Mouse (Mus musculus): Measurements from ENCODE around the gene Hspa1b. TPM values are rescaled to one million over a fixed set of nuclear protein-coding genes. Genes with fewer than 3 reads are reported as not detected.

Gene Hspa1b
- total RNA-seq, 2 experiments from 2014 or later, result 635 to 643 TPM

GRCm38 (mm10) chr17:34932287-34932686, 26.8 kb downstream of the Hspa1b start:
- no peak for DNase-seq (ENCODE audit: low spot score in 2 of 2)

GRCm38 (mm10) chr17:34931735-34932098, 27.3 kb downstream of the Hspa1b start:
- DNase-seq (ENCODE audit: low spot score in 2 of 2), result no peak

GRCm38 (mm10) chr17:34931061-34931734, 27.8 kb downstream of the Hspa1b start, which contains the start of gene Neu1:
Neu1 (plus strand) TSS chr17:34931253.
- peak; percentile 93 to 95 for DNase-seq (ENCODE audit: low spot score in 2 of 2)

DNA sequence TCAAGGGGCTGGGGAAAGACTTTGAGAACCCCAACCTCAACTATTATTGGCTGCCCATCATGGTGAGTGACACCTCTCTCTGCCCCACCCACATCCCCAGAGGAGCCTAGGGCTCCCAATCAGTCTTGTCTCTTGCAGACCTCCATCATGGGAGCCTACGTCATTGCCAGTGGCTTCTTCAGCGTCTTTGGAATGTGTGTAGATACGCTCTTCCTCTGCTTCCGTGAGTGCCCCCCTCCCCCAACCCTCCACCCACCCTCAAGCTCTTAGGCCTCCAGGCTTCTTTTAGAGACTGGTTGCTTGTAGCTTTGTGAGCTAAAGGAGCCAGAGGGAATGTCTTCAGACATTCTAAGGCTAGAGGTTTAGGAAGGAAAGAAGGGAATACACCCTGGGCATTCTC, 30.2 kb downstream of the Hspa1b start:
- DNase-seq (ENCODE audit: low spot score in 2 of 2), result no peak

- no peak for DNase-seq (ENCODE audit: low spot score in 2 of 2)
These were observed 31.6 kb downstream of the Hspa1b start for GRCm38 (mm10) chr17:34927306-34928019.

GRCm38 (mm10) chr17:34924258-34924657, 34.8 kb downstream of the Hspa1b start:
- no peak for DNase-seq (ENCODE audit: low spot score in 2 of 2)

DNA sequence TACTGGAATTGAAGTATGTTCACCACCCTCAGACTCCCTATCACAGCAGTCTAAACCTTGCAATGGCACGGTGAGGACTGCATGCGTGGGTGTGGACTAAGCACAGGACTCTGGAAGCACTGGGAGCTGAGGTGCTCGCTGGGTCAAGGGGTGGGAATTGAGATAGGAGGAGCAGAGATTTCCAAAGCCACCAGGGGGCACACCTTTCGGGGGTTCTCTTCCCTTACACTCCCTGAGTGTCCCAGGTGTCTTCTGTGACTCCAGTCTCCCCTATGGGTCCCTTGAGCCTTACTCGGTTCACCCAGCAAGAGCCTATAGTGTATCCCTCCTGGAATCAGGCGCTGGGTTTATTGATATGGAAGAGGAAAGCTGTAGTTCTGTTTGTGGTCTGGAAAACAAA, 36.1 kb downstream of the Hspa1b start:
- no peak for DNase-seq (ENCODE audit: low spot score in 2 of 2)

DNA sequence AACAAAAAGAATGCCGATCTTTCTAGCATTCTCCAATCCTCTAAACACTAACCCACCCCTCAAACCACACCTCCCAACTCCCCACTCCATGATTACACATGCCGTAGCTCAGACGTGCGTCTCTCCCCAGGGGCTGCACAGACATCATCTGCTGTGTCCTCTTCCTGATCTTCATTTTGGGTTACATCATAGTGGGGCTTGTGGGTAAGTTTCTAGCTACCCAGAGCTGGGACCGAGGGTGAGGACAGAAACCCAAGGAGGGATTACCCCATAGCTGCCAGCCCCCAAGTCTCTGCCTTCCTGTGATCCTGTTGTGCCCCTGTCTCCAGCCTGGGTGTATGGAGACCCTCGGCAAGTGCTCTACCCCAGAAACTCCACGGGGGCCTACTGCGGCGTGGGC, 41.9 kb downstream of the Hspa1b start:
- no peak for DNase-seq (ENCODE audit: low spot score in 2 of 2)

GRCm38 (mm10) chr17:34916316-34916715, 42.7 kb downstream of the Hspa1b start:
- DNase-seq (ENCODE audit: low spot score in 2 of 2), result no peak

GRCm38 (mm10) chr17:34915410-34915831, 43.6 kb downstream of the Hspa1b start:
- DNase-seq (ENCODE audit: low spot score in 2 of 2), result no peak

GRCm38 (mm10) chr17:34913930-34914665, 44.9 kb downstream of the Hspa1b start, which contains the start of gene Slc44a4:
Slc44a4 (plus strand) TSS chr17:34914466.
- DNase-seq (ENCODE audit: low spot score in 2 of 2), result no peak

GRCm38 (mm10) chr17:34911945-34912351, 47.1 kb downstream of the Hspa1b start:
- peak; percentile 82 to 84 for DNase-seq (ENCODE audit: low spot score in 2 of 2)

DNA sequence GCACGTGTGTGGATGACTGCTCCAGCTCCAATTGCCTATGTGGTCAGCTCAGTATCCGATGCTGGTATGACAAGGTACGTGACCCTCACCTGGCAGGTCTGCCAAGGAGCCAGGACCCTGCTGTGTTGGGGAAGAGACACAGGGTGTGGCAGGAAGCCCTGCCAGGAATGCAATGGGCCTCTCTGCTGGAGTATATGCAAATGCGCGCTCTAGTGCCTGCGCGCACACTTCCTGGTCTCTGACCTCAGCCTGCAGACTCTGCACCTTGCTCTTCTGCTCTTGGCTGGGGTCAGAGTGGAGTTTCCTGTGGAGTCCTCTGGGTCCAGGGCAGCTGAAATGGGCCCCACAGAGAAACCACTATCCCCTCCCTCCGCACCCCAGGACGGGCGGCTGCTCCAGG, 48.1 kb downstream of the Hspa1b start:
- no peak for DNase-seq (ENCODE audit: low spot score in 2 of 2)

Other genes starting within 250 kb of the Hspa1b start
- gene C4b, start 215.4 kb downstream of the Hspa1b start, total RNA-seq (2021), result 100 to 1,000 TPM in 1 of 2 experiments, 10 to 100 TPM in 1; 99.1 to 174 TPM
- over 10,000 TPM in 1 of 2 experiments, 1,000 to 10,000 TPM in 1; 3,976 to 16,190 TPM for gene Cyp21a1, start 154.7 kb downstream of the Hspa1b start, total RNA-seq (2021)
- gene Stk19, start 122.3 kb downstream of the Hspa1b start, total RNA-seq (2021), result 10 to 100 TPM; 54.2 to 62.5 TPM
- gene Dxo, start 122.2 kb downstream of the Hspa1b start, total RNA-seq (2021), result 10 to 100 TPM; 75.5 to 82.1 TPM
- 10 to 100 TPM; 60.8 to 65.9 TPM for gene Skiv2l, start 109.0 kb downstream of the Hspa1b start, total RNA-seq (2021)
- 10 to 100 TPM; 46.1 to 54.5 TPM for gene Nelfe, start 108.8 kb downstream of the Hspa1b start, total RNA-seq (2021)
- 10 to 100 TPM; 14.6 to 38.9 TPM for gene Cfb, start 96.7 kb downstream of the Hspa1b start, total RNA-seq (2021)
- gene Zbtb12, start 79.8 kb downstream of the Hspa1b start, total RNA-seq (2021), result 10 to 100 TPM in 1 of 2 experiments, 1 to 10 TPM in 1; 9.9 to 12.4 TPM
- under 1 TPM in 1 of 2 experiments, not detected in 1; 0.19 TPM for gene Gm20547, start 77.2 kb downstream of the Hspa1b start, total RNA-seq (2021)
- gene C2, start 61.0 kb downstream of the Hspa1b start, total RNA-seq (2021), result 10 to 100 TPM; 88.3 to 89.2 TPM
- 100 to 1,000 TPM; 101 to 144 TPM for gene Ehmt2, start 60.8 kb downstream of the Hspa1b start, total RNA-seq (2021)
- gene Slc44a4, start 44.8 kb downstream of the Hspa1b start, total RNA-seq (2021), result under 1 TPM; 0.30 to 0.51 TPM
- gene Neu1, start 28.0 kb downstream of the Hspa1b start, total RNA-seq (2021), result 10 to 100 TPM; 22.5 to 24.3 TPM
- under 1 TPM in 1 of 2 experiments, not detected in 1; 0.60 TPM for gene Gm20481, start 10.7 kb upstream of the Hspa1b start, total RNA-seq (2021)
- 100 to 1,000 TPM; 195 to 256 TPM for gene Hspa1a, start 12.9 kb upstream of the Hspa1b start, total RNA-seq (2021)
- gene Hspa1l, start 13.5 kb upstream of the Hspa1b start, total RNA-seq (2021), result under 1 TPM; 0.30 to 0.58 TPM
- 10 to 100 TPM; 31.9 to 34.5 TPM for gene Lsm2, start 22.6 kb upstream of the Hspa1b start, total RNA-seq (2021)
- 10 to 100 TPM; 49.8 to 64.8 TPM for gene Vars, start 41.7 kb upstream of the Hspa1b start, total RNA-seq (2021)
- gene Vwa7, start 57.3 kb upstream of the Hspa1b start, total RNA-seq (2021), result under 1 TPM; 0.50 to 0.61 TPM
- under 1 TPM in 1 of 2 experiments, not detected in 1; 0.51 TPM for gene Sapcd1, start 68.8 kb upstream of the Hspa1b start, total RNA-seq (2021)
- 1 to 10 TPM; 1.1 to 1.3 TPM for gene Msh5, start 87.5 kb upstream of the Hspa1b start, total RNA-seq (2021)
- 10 to 100 TPM; 71.9 to 92.9 TPM for gene Clic1, start 90.7 kb upstream of the Hspa1b start, total RNA-seq (2021)
- gene Ddah2, start 99.8 kb upstream of the Hspa1b start, total RNA-seq (2021), result 10 to 100 TPM in 1 of 2 experiments, 1 to 10 TPM in 1; 9.1 to 17.0 TPM
- gene Ly6g6c, start 106.2 kb upstream of the Hspa1b start, total RNA-seq (2021), result not detected
- gene Mpig6b, start 106.9 kb upstream of the Hspa1b start, total RNA-seq (2021), result under 1 TPM; 0.13 to 0.22 TPM
- gene Ly6g6e, start 117.7 kb upstream of the Hspa1b start, total RNA-seq (2021), result not detected
- gene Ly6g6d, start 118.8 kb upstream of the Hspa1b start, total RNA-seq (2021), result not detected
- gene Ly6g6f, start 126.4 kb upstream of the Hspa1b start, total RNA-seq (2021), result not detected
- gene Abhd16a, start 130.0 kb upstream of the Hspa1b start, total RNA-seq (2021), result 10 to 100 TPM; 75.0 to 88.2 TPM
- gene Ly6g5c, start 149.0 kb upstream of the Hspa1b start, total RNA-seq (2021), result not detected
- gene Ly6g5b, start 156.2 kb upstream of the Hspa1b start, total RNA-seq (2021), result under 1 TPM; 0.33 to 0.67 TPM
- gene Gpank1, start 162.2 kb upstream of the Hspa1b start, total RNA-seq (2021), result 10 to 100 TPM; 14.8 to 16.2 TPM
- 100 to 1,000 TPM; 192 to 217 TPM for gene Csnk2b, start 162.8 kb upstream of the Hspa1b start, total RNA-seq (2021)
- gene D17H6S53E, start 167.1 kb upstream of the Hspa1b start, total RNA-seq (2021), result 10 to 100 TPM; 28.8 to 34.6 TPM
- not detected for gene Apom, start 172.8 kb upstream of the Hspa1b start, total RNA-seq (2021)
- 100 to 1,000 TPM; 307 to 394 TPM for gene Bag6, start 175.9 kb upstream of the Hspa1b start, total RNA-seq (2021)
- 100 to 1,000 TPM; 214 to 251 TPM for gene Prrc2a, start 205.7 kb upstream of the Hspa1b start, total RNA-seq (2021)
- gene Aif1, start 216.8 kb upstream of the Hspa1b start, total RNA-seq (2021), result 10 to 100 TPM in 1 of 2 experiments, 1 to 10 TPM in 1; 6.1 to 11.2 TPM
- 1 to 10 TPM; 3.5 to 4.1 TPM for gene Lst1, start 229.2 kb upstream of the Hspa1b start, total RNA-seq (2021)
- gene Ltb, start 235.2 kb upstream of the Hspa1b start, total RNA-seq (2021), result 1 to 10 TPM; 2.0 to 6.5 TPM
- under 1 TPM; 0.36 to 0.83 TPM for gene Tnf, start 242.8 kb upstream of the Hspa1b start, total RNA-seq (2021)
- not detected for gene Lta, start 246.1 kb upstream of the Hspa1b start, total RNA-seq (2021)